Mouse (Mus musculus) fibroblast of lung, adult 2 months (primary cell): ENCODE results near the gene Cep97.

Source experiments
- DNase-seq: peaks from one replicate; pipeline ENCODE4 v3.0.0-alpha.2; 2011; ENCODE audit warnings: low read depth

Gene Cep97

DNA sequence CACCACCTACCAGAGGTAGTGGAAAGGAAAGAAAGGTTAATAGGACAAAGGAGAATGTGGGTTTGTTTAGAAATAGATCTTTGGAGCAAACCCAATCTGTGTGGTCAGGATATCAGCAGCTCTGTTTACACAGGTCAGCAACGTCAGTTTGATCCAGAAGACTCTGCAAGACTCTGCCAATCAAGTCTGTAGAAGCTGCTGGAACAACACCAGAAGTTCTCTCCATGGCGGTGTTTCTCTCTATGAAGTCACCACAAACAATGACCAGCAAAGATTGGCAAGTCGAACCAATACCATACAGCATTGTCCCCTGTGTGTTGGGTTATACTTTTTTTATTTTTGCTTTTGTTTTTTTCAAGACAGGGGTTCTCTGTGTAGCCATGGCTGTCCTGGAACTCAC is 12.6 kb upstream of the Cep97 start:
- no peak for DNase-seq

DNA sequence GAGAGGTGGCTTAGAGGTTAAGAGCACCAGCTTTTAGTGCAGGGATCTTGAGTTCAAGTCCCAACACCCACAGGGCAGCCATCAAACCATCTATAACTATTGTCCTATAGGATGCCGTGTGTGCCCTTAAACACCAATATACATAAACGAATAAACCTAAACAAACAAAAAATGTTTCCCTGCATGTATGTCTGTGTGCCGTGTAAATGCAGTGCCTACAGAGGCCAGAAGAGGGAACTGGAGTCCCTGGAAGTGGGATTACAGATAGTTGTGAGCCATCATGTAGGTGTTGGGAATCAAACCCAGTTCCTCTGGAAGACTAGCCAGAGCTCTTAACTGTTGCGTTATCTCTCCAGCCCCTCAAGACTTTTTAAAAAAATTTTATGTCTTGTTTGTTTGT is 6.1 kb upstream of the Cep97 start:
- no peak for DNase-seq

DNA sequence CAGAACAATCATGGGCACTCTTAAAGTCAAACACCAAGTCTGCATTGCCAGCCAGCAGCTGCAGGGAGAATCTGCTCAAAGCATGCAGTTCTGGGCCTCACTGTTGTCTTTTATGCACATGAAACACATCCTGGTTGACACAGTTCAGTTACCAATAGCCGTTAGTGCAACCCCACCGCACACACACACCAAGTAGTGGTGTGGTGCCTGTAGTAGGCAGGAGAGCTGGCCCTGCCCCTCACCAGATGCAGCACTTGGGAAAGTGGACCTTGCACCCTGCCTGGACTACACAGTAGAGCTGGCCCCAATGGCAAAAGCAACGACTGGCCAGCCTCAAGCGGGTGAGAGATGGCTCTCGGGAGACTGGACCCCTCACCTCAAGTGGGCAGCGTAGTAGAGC is 5.0 kb upstream of the Cep97 start:
- no peak for DNase-seq

DNA sequence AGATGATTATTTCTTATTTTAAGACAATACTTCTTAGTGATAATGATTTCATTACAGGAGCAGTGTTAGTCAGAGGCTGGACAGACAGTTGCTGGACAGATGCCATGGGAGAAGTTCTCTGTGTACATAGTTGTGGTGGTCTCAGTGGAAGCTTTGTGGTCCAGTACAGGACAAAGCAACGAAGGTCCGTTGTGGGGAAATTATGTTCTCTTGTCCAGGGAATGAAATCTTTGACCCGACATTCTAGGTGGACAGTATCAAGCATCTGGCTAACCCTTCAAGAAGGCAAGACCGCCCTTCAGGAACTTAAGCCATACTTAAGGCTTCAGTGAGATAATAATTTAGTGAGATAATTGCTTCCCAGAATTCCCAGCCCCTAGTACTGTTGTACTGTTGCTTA is 4.1 kb upstream of the Cep97 start:
- no peak for DNase-seq

DNA sequence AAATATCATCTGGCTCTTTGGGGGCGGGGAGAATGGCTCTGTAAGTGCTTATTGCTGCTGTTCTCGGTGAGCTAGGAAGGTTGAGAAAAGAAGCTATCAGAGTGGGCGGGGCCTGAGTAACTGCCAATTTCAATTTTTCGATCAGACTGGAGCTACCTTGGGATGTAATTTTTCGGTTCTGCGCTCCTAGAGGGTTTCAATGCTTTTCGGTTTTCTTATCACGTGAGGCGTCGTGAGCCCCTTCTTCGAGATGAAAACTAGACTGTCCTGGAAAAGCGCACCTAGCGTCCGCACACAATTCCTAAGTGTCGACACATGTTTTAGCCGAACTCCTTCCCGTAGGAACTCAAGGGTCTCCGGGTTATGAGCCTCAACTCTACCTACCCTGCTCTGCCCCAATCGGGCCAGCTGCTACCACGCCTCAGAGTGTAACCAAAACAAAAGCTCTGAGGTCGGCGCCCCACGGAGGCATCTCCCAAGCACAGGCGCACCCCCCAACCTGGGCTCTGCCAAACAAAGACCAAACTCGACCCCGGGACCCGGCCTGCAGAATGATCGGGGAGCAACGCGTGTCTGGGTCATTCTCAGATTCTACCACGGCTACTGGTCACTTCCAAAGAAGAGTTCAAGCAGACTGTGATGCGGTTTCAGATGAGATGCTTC is 843 bp downstream of the Cep97 start:
- no peak for DNase-seq

DNA sequence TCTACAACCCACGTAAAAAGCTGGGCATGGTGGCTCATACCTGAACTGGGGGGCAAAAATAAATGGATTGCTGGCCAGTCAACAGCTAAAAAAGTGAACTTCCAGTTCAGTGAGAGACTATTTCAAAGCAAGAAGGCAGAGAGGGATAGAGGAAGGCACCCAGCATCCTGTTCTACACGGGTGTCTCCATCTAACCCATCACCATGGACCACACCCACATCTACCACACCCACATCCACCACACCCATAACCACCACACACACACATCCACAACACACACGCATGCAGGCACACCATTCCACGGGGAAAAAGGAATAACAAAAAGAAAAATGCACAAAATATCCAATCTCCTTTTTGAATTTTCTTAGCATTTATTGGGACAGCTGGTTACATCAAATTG is 10.6 kb downstream of the Cep97 start:
- no peak for DNase-seq

DNA sequence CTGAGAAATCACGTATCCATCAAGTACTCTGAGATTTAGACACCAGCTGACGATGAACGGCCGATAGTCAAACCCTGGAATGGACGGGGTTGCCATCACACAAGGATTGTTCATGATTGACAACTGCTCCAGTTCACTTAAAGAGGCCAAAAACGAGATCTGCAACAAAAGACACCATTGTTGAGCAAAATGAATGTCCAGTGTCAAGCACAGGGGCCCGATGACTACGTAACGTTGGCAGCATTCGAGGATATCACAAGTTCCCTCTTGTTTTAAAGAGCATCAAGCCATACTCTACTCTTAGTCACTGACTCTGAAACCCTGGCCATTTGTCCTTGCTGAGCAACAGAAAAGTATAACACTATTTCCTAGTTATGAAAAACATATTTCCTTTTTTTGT is 12.6 kb downstream of the Cep97 start:
- DNase-seq: no peak

DNA sequence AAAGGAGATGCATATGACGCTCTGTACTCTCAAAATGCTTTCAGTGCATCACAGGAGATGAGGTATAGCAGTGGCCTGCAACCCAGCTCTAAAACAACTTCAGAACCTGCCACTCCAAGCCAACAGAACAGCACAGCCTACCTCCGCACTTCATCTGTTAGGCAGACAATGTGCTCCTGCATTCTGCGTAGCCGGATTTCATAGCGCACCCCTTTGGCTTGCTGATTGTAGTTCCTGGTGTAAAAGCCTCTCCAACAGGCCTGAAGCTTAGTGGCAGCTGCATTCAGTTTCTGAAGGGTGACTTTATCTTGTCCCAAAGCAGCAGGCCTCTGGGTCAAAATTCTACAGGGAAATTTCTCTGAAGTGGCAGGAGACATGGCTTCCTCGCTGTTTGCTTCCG is 19.9 kb downstream of the Cep97 start:
- no peak for DNase-seq

DNA sequence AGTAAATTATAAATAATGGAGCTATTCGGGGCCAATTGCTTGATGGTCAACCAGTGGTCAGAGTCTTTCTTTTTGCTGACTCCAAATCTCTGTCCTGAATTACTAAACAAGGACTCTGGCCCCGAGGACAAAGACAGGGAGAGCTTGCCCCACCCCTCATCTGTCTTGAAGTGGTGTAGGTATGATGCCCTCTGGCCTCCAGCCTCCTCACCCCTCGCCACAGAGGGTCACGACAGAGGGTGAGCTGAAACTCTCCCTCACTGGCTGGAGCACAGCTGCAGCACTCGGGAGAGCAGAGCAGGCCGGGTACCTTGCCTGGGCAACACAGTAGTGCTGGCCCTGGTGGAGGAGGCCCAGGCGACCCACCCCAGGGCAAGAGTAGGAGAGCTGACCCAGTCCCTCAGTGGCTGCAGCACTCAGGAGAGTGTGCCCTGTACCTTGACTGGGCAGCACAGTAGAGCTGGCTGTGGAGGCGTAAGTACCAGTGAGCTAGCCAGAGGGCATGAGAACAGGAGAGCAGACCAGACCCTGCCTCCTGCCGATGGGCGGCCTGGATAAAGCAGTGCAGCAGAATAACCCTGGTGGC is 24.4 kb downstream of the Cep97 start:
- DNase-seq: no peak

DNA sequence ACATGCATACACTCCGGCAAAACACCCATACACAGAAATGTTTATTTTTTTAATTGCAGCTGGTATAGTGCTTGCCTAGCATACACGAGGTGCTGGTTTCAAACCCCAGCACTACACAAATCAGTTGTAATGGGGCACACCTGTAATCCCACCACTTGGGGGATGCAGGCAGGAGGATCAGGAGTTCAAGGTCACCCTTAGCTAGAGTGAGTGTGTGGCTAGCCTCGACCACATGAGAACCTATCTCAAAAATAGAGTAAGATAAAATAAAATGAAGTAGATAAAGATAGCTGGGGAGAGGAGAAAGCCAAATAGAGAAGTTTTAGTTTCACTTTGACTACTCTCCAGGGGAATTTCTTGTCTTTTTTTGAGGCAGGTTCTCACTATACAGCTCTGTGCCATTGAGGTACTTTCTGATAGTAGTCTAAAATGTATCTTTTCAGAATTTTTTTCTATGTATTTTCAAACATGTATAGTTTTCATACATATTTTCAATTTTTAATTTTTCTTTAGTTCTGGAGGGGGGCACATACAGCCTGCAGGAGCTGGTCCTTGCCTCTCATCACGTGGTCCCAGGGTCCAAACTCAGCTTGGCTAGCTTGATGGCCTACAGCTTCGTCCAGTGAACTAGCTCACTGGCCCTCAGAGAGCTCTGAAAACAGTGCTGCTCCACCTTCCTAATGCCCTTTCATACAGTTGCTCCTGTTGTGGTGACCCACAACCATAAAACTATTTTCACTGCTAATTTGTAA is 27.6 kb downstream of the Cep97 start:
- no peak for DNase-seq

DNA sequence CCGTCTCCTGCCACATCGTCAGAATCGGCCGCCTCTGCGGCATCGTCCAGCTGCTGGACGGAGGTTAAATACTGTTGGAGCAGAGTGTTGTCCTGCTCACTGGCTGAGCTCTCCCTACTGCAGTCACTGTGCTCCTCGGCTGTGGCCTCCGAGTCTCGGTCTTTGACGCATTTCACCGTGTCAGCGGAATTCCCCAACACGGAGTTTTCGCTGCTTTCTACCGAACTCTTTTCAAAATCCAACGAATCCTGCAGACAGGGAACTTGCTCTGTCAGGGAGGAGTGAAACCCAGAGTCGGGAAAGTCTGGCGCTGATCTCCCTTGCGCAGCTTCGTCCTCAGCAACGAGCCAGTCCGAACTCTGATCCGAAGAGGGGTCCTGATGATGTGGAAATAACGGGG is 29.3 kb downstream of the Cep97 start:
- no peak for DNase-seq

DNA sequence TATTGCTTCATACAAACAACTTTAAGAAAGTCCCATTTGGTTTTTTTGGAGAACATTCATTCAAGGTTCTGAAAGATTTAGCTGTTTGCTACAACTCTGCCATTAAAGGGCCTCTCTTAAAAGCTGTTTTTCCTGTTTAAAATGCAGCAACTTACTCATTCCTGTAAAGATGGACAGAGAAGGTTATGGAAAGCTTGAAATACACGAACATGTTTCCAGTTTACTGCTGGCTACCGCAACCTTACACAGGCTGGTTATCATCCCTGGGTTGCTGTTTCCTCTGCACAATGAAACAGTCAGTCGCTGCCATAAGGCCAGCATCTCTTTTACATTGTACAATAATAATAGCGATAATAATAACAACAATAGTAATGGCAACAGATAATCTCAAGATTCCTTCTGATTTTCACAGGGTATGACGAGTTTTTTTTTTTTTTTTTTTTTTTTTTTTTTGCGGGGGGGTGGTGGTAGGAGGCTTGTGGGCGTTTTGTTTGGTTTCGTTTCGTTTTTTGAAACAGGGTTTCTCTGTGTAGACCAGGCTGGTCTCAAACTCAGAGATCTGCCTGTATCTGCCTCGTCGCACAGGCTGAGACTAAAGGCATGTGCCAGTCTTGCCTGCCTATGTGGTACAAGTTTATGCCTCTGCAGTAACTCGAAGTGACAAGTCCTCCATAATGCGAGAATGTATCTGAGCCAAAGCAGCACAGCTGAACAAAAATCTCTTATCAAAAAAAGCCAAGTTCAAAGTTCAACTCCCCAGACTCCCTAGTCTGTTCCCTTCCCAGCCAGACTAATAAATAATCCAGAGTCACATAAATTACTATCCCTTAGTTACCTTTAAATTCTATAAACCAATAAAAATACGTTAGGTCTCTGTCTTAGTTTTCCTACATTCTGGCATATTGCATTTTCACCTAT is 32.6 kb downstream of the Cep97 start:
- no peak for DNase-seq

DNA sequence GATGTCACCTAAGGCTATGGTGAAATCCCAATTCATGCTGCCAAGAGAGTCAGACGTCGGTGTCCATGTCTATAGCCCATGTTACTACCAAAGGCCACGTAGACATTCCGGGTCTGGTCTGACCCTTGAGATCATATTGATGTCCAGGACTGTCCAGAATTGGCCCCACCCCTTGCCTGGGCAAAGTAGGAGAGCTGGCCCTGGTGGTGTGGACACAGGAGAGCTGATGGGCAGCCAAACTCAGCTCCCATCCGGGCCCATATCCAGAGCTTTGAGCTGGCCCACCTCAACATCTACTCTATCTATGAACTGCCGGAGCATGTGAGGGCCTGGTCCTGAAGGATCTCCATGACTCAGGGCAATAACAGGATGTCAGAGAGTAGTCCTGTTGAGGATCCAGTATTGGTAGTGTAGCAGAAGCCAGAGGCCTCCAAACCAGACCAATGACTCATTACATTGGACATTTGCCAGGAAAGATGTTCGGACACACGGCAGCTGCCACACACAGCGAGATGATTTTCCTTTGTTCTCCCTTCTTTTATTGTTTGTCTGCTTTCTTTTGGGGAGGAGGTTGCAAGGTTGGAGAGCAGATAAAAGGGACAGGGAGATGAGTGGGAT is 36.2 kb downstream of the Cep97 start:
- DNase-seq: peak; percentile 20

DNA sequence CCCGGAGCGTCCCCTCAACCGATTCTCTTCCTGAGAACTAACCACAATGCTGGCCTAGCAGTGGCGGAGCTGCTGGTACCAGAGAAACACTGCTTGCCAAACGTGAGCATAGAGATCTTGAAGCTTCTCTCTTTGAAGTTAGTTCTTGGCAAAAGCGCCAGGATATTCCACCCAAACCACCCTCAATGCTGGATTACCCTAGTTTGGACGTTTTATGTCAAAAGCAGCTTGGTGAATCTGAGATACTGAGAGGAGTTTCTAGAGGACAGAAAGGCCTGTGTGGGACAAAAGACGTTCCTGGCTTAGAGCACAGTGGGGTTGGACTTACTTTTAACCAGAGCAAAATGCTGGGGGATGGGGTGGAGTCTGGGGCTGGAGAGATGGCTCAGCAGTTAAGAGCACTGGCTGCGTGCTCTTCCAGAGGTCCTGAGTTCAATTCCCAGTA is 39.0 kb downstream of the Cep97 start:
- DNase-seq: no peak

DNA sequence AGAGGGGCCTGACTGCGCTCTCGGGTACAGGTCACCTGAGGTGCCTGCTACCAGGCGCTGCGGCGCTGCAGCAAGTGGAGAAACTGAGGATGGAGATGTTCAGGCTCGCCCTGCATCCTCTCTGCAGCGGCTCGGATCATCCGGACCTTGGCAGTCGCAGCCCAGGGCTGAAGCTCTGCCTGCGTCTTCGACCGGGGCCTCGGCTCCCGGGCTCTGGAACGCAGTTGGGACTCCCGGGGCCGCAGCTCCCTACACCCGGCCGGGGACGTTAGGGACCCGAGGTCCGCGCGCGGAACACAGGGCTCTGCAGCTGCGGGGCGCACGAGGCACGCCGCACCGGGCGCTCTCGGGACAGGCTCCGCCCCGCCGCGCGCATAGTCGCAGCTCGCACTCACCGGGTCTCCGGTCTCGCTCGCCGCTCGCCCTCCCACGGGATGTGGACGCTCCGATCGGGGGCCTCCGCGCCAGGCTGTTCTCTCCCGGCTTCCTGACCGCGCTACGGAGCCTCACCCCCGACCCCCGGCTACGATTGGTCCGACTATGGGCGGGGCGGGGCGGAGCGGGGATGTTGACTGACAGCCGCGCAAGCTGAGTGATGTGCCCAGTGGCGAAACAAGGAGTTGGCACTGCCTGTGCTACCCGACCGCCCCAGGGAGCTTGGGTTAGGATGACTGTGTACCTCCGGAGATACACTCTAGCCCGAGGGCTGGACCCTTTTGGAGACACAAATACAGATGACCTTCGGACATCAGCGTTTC is 39.6 kb downstream of the Cep97 start, which contains the start of gene Nxpe3:
Nxpe3 (minus strand) TSS at position 393 of the 758 bp plus-strand sequence.
- DNase-seq: peak; percentile 47

DNA sequence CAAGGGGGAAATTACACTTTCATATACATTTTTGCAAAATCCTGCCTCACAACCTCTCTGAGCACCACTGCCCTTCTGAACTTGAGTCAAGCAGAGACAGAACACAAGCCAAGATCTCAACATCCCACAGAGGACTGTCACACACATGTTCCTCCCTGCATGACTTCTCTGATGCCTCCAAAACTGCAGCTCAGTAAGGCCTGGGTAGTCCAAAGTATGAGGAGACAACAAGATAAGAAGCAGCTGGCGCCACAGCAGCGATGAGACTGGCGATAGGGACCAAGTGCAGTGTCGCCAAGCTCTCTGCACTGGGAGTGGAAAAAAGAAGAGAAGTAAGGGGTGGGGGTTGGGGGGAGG is 40.1 kb downstream of the Cep97 start:
- no peak for DNase-seq

DNA sequence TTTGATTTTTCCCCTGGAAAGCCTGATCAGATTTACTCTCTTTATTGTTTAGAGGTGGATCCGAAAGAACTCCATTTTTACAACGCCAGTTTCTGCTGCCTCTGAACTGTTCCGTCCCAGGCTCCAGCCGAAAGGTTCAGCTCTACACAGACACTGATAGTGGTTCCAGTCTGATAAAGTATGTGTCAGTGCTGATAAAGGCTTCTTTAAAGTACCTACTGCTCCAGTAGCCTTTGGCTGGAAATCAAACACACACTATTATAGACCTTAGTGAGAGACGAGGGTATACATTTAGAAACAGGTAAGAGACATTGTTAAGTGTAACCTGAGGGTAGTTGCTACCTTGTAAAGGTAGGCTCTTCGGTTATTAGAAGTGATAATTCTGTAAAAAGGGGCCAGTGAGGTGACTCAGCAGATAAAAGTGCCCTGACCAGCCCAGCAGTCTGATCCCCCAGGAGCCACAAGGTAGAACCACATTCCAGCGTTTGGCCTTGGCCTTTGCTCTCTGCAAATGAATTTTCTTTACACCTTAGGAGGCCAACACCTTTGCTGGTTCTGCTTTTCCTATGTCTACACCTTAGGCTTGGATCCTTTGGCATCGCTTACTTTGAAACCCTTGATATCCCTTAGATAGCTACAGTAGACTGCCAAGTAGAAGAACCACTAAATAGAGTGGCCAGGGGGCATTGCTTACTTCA is 41.1 kb downstream of the Cep97 start:
- DNase-seq: no peak

DNA sequence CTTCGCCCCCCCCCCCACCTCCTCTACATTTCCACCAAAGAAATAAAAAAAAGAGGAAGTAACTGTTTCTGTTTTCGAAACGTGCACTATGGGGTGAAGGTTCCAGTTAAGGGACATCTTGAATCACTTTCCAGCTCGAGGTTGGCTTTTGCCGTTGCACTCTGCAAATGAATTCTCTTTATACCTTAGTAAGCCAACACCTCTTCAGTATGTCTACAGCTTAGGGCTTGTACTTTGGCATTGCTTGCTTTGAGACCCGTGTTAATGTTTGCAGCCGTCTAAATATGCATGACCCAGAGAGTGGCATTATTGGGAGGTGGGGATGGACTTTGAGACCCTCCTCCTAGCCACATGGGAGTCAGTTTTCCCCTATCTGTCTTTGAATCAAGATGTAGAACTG is 42.2 kb downstream of the Cep97 start:
- no peak for DNase-seq

DNA sequence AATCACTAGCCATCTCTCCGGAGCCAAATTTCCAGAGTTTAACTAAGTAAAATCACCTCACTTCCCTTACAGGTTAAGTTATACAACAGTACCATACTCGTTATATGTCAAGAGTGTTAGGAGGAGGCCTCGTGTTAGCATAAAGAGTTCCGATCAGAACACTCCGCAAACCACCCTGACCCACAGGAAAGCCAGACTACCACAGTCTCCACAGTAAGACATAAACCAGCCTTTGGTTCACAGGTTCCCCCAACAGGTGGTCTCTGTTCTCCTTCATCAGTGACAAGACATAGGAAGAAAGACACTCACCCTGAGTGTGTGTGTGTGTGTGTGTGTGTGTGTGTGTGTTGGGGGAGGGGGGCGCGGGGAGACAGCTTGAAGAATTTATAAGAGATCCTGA is 43.3 kb downstream of the Cep97 start:
- DNase-seq: no peak

DNA sequence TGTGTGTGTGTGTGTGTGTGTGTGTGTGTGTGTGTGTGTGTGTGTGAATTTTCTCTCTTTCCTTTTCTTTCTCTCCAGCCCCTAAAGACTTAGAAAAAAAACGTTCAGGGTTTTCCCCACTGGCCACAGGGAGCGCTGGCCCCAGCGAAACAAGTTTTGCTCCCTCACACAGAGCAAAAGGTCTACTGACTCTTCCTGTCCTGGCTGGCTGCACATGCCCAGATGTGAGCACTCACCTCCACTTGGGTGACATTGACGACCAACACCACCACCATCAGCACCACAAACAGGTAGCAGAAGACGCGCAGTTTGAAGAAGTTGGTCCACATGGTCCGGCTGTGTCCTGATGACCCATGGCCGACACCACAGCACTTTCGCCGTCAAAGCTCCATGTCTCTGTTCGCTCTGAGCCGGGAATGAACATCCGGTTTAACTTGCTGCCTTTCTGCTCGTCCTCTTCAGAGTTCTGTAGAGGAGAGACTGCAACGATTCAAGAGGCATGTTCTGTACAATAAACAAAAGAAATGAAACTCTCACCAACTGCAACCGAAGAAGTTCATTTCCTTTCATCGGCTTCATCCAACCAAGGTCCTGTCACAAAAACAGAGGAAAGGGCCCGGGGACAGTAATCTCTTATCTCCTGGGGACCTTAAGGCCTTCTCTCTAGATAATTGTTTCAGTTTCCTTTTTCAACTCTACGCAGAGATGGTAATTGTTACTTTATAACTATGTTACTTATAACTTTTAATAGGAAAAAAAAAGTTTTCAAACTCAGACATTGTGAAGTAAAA is 44.1 kb downstream of the Cep97 start:
- DNase-seq: no peak
